Comparison of ENCODE assay signal across 10 mouse cellular contexts in genomic region chr8:25429846-25430482, GRCm38 (mm10).
A peak's percentile ranks its signal among the peaks of the same experiment; 100 is the strongest.
DNase-seq lines count a peak whose midpoint lies in the region; ATAC-seq and TF ChIP-seq lines count a peak whose summit lies in the region.
"Had no signal": no experiment of that assay in that cellular context is flagged by ENCODE, and none has a peak within 500 bp of the region (broad histone marks: within the 10 kb centered on the region; RNA-seq: fewer than 3 reads in every experiment).

No protein-coding gene starts in this region.

- TF ChIP-seq EP300 in lung, postnatal 0 days (IDR thresholded peaks at IDR 0.05), result no peak

- no peak overlapping the region for H3K4me3 ChIP-seq in lung, embryonic 15.5 days
- no peak overlapping the region for H3K4me3 ChIP-seq in lung, postnatal 0 days (ENCODE audit: low read depth, low read length)
- no peak overlapping the region for H3K4me3 ChIP-seq in forebrain, embryonic 16.5 days (replicated peaks; ENCODE audit: low read length)

- no peak overlapping the region for H3K27ac ChIP-seq in lung, embryonic 15.5 days
- no peak overlapping the region for H3K27ac ChIP-seq in lung, postnatal 0 days (ENCODE audit: low read length)
- H3K27ac ChIP-seq in forebrain, embryonic 16.5 days (ENCODE audit: low read length), result no peak overlapping the region

- no peaks in the 10 kb centered on the region for H3K9me3 ChIP-seq in lung, embryonic 15.5 days
- no peaks in the 10 kb centered on the region for H3K9me3 ChIP-seq in lung, postnatal 0 days (ENCODE audit: low read length)
- no peaks in the 10 kb centered on the region for H3K9me3 ChIP-seq in forebrain, embryonic 16.5 days (ENCODE audit: control insufficient read depth, low read length)

- H3K9ac ChIP-seq in lung, embryonic 15.5 days, result no peak overlapping the region
- no peak overlapping the region for H3K9ac ChIP-seq in lung, postnatal 0 days (replicated peaks; ENCODE audit: low read depth)
- H3K9ac ChIP-seq in forebrain, embryonic 16.5 days (replicated peaks; ENCODE audit: low read depth, low read length), result no peak overlapping the region
- H3K9ac ChIP-seq: liver, postnatal 0 days had no signal

- no peak for DNase-seq in lung, postnatal 0 days (ENCODE audit: low spot score)
- DNase-seq in spleen, postnatal 36 days (ENCODE audit: low spot score in 2 of 2), result no peak
- DNase-seq in layer of hippocampus, adult 18-20 months (ENCODE audit: low spot score in 2 of 2), result no peak
- no peak for DNase-seq in cerebellum, postnatal 4 days (ENCODE audit: low spot score in 2 of 2)
- DNase-seq: gastrocnemius, postnatal 14 days; liver, postnatal 0 days had no signal

- H3K4me1 ChIP-seq in lung, embryonic 15.5 days, result no peaks in the 10 kb centered on the region
- no peaks in the 10 kb centered on the region for H3K4me1 ChIP-seq in lung, postnatal 0 days (ENCODE audit: insufficient read depth, low read depth, low read length)
- peaks cover 5% of the 10 kb centered on the region; the same call in 1 of the 2 replicates for H3K4me1 ChIP-seq in forebrain, embryonic 16.5 days (replicated peaks; ENCODE audit: control insufficient read depth, insufficient read depth, low read length)

- no peaks in the 10 kb centered on the region for H3K27me3 ChIP-seq in lung, embryonic 15.5 days
- H3K27me3 ChIP-seq in lung, postnatal 0 days (replicated peaks; ENCODE audit: insufficient read depth, low read length), result no peaks in the 10 kb centered on the region
- no peaks in the 10 kb centered on the region for H3K27me3 ChIP-seq in forebrain, embryonic 16.5 days (replicated peaks; ENCODE audit: control insufficient read depth, insufficient read depth, low read length)

- H3K4me2 ChIP-seq in lung, embryonic 15.5 days, result no peak overlapping the region
- H3K4me2 ChIP-seq in lung, postnatal 0 days (replicated peaks; ENCODE audit: low read depth, low read length), result no peak overlapping the region
- H3K4me2 ChIP-seq in forebrain, embryonic 16.5 days (ENCODE audit: low read length), result no peak overlapping the region

- ATAC-seq in lung, embryonic 15.5 days (ENCODE audit: borderline replicate concordance, extremely low read depth, low FRiP score, low TSS enrichment), result 0 out of 2 replicates have a peak, but pooled peaks have one; percentile 42
- no peak for ATAC-seq in lung, postnatal 0 days
- ATAC-seq in forebrain, embryonic 16.5 days, result peak; percentile 64; the same call in 1 of the 2 replicates
- ATAC-seq in megakaryocyte progenitor cell, adult 5-6 weeks (replicated peaks; ENCODE audit: poor library complexity), result 0 out of 2 replicates have a peak, but pooled peaks have one; percentile 20
- ATAC-seq: activated CD4-positive, CD25-positive, alpha-beta regulatory T cell, adult 4 months; liver, postnatal 0 days had no signal

- TF ChIP-seq CTCF in lung, postnatal 0 days (IDR thresholded peaks at IDR 0.05), result no peak

- WGBS in lung, embryonic 15.5 days, result 56% methylated on average over 19 of the region's 19 CpGs
- 58% methylated on average over 19 of the region's 19 CpGs for WGBS in lung, postnatal 0 days
- 46% methylated on average over 19 of the region's 19 CpGs for WGBS in forebrain, embryonic 16.5 days

- H3K36me3 ChIP-seq in lung, embryonic 15.5 days, result no peaks in the 10 kb centered on the region
- no peaks in the 10 kb centered on the region for H3K36me3 ChIP-seq in lung, postnatal 0 days (ENCODE audit: insufficient read depth, low read length)
- no peaks in the 10 kb centered on the region for H3K36me3 ChIP-seq in forebrain, embryonic 16.5 days (ENCODE audit: control insufficient read depth, insufficient read depth)
